Mouse (Mus musculus): Measurements from ENCODE around the gene Ikzf3. TPM values are rescaled to one million over a fixed set of nuclear protein-coding genes. Genes with fewer than 3 reads are reported as not detected.

Ikzf3 gene
- polyA plus RNA-seq, 1 experiment from 2014 or later = not detected

- no peak overlapping the region for H3K4me3 ChIP-seq (ENCODE audit: control insufficient read depth in 1 of 2, insufficient read depth in 1 of 2, low read depth in 1 of 2, low read length in 2 of 2)
- H3K27ac ChIP-seq (replicated peaks in 1 of 2; ENCODE audit: control insufficient read depth in 1 of 2, insufficient read depth in 1 of 2, low read depth in 2 of 2, low read length in 2 of 2) = no peak overlapping the region
- no peaks in the 10 kb centered on the region for H3K36me3 ChIP-seq (ENCODE audit: control insufficient read depth, insufficient read depth, low read length)
- no peaks in the 10 kb centered on the region for H3K27me3 ChIP-seq (ENCODE audit: control insufficient read depth, insufficient read depth, low read length)
- H3K4me1 ChIP-seq (ENCODE audit: control insufficient read depth in 2 of 2, insufficient read depth in 2 of 2, low read length in 2 of 2) = no peaks in the 10 kb centered on the region
- no peak overlapping the region for H3K4me2 ChIP-seq (ENCODE audit: low read length)
- no peak for ATAC-seq (ENCODE audit: insufficient number of reproducible peaks, insufficient read depth, low FRiP score, low read depth)
- 88% methylated on average over 2 of the region's 2 CpGs for WGBS
- H3K9ac ChIP-seq (ENCODE audit: low read length) = no peak overlapping the region
- no peaks in the 10 kb centered on the region for H3K9me3 ChIP-seq (ENCODE audit: control insufficient read depth, low read length)
These were observed 60.1 kb downstream of the Ikzf3 start for GRCm38 (mm10) chr11:98485749-98486148.

- peaks cover 0 to 7% of the 10 kb centered on the region in 2 experiments; a peak in 1 of 4 replicates for H3K4me1 ChIP-seq (ENCODE audit: control insufficient read depth in 2 of 2, insufficient read depth in 2 of 2, low read length in 2 of 2)
- H3K36me3 ChIP-seq (ENCODE audit: control insufficient read depth, insufficient read depth, low read length) = no peaks in the 10 kb centered on the region
- H3K4me3 ChIP-seq (ENCODE audit: control insufficient read depth in 1 of 2, insufficient read depth in 1 of 2, low read depth in 1 of 2, low read length in 2 of 2) = no peak overlapping the region
- no peak overlapping the region for H3K9ac ChIP-seq (ENCODE audit: low read length)
- H3K27ac ChIP-seq (replicated peaks in 1 of 2; ENCODE audit: control insufficient read depth in 1 of 2, insufficient read depth in 1 of 2, low read depth in 2 of 2, low read length in 2 of 2) = no peak overlapping the region
- no peak overlapping the region for H3K4me2 ChIP-seq (ENCODE audit: low read length)
- 83% methylated on average over 10 of the region's 10 CpGs for WGBS
- no peaks in the 10 kb centered on the region for H3K9me3 ChIP-seq (ENCODE audit: control insufficient read depth, low read length)
- no peak for ATAC-seq (ENCODE audit: insufficient number of reproducible peaks, insufficient read depth, low FRiP score, low read depth)
- no peaks in the 10 kb centered on the region for H3K27me3 ChIP-seq (ENCODE audit: control insufficient read depth, insufficient read depth, low read length)
These were observed 63.8 kb downstream of the Ikzf3 start for GRCm38 (mm10) chr11:98482067-98482466.

- H3K4me1 ChIP-seq (ENCODE audit: control insufficient read depth in 2 of 2, insufficient read depth in 2 of 2, low read length in 2 of 2) = peaks cover 0 to 7% of the 10 kb centered on the region in 2 experiments; a peak in 2 of 4 replicates
- H3K4me3 ChIP-seq (ENCODE audit: control insufficient read depth in 1 of 2, insufficient read depth in 1 of 2, low read depth in 1 of 2, low read length in 2 of 2) = no peak overlapping the region
- WGBS = 66% methylated on average over 6 of the region's 6 CpGs
- no peaks in the 10 kb centered on the region for H3K36me3 ChIP-seq (ENCODE audit: control insufficient read depth, insufficient read depth, low read length)
- no peaks in the 10 kb centered on the region for H3K9me3 ChIP-seq (ENCODE audit: control insufficient read depth, low read length)
- H3K27me3 ChIP-seq (ENCODE audit: control insufficient read depth, insufficient read depth, low read length) = no peaks in the 10 kb centered on the region
- no peak overlapping the region for H3K27ac ChIP-seq (replicated peaks in 1 of 2; ENCODE audit: control insufficient read depth in 1 of 2, insufficient read depth in 1 of 2, low read depth in 2 of 2, low read length in 2 of 2)
- no peak overlapping the region for H3K4me2 ChIP-seq (ENCODE audit: low read length)
- H3K9ac ChIP-seq (ENCODE audit: low read length) = no peak overlapping the region
- ATAC-seq (ENCODE audit: insufficient number of reproducible peaks, insufficient read depth, low FRiP score, low read depth) = no peak
These were observed 64.6 kb downstream of the Ikzf3 start for GRCm38 (mm10) chr11:98481231-98481630.

GRCm38 (mm10) chr11:98479940-98480497 is 65.8 kb downstream of the Ikzf3 start:
- Histone ChIP-seq H3K9ac (ENCODE audit: low read length) (no peak overlapping the region), H3K27me3 (ENCODE audit: control insufficient read depth, insufficient read depth, low read length) (no peaks in the 10 kb centered on the region), H3K27ac (replicated peaks in 1 of 2; ENCODE audit: control insufficient read depth in 1 of 2, insufficient read depth in 1 of 2, low read depth in 2 of 2, low read length in 2 of 2) (no peak overlapping the region), H3K4me1 (ENCODE audit: control insufficient read depth in 2 of 2, insufficient read depth in 2 of 2, low read length in 2 of 2) (peaks cover 0 to 7% of the 10 kb centered on the region in 2 experiments; a peak in 2 of 4 replicates), H3K4me2 (ENCODE audit: low read length) (no peak overlapping the region), H3K9me3 (ENCODE audit: control insufficient read depth, low read length) (no peaks in the 10 kb centered on the region), H3K36me3 (ENCODE audit: control insufficient read depth, insufficient read depth, low read length) (no peaks in the 10 kb centered on the region), H3K4me3 (ENCODE audit: control insufficient read depth in 1 of 2, insufficient read depth in 1 of 2, low read depth in 1 of 2, low read length in 2 of 2) (no peak overlapping the region)
- 76% methylated on average over 12 of the region's 12 CpGs for WGBS
- ATAC-seq (ENCODE audit: insufficient number of reproducible peaks, insufficient read depth, low FRiP score, low read depth) = no peak

GRCm38 (mm10) chr11:98479026-98479939 is 66.5 kb downstream of the Ikzf3 start:
- no peak overlapping the region for H3K9ac ChIP-seq (ENCODE audit: low read length)
- H3K4me1 ChIP-seq (ENCODE audit: control insufficient read depth in 2 of 2, insufficient read depth in 2 of 2, low read length in 2 of 2) = peaks cover 0 to 7% of the 10 kb centered on the region in 2 experiments; a peak in 2 of 4 replicates
- H3K9me3 ChIP-seq (ENCODE audit: control insufficient read depth, low read length) = no peaks in the 10 kb centered on the region
- WGBS = 59% methylated on average over 13 of the region's 13 CpGs
- no peak overlapping the region for H3K4me3 ChIP-seq (ENCODE audit: control insufficient read depth in 1 of 2, insufficient read depth in 1 of 2, low read depth in 1 of 2, low read length in 2 of 2)
- H3K27me3 ChIP-seq (ENCODE audit: control insufficient read depth, insufficient read depth, low read length) = no peaks in the 10 kb centered on the region
- no peaks in the 10 kb centered on the region for H3K36me3 ChIP-seq (ENCODE audit: control insufficient read depth, insufficient read depth, low read length)
- no peak for ATAC-seq (ENCODE audit: insufficient number of reproducible peaks, insufficient read depth, low FRiP score, low read depth)
- H3K4me2 ChIP-seq (ENCODE audit: low read length) = no peak overlapping the region
- no peak overlapping the region for H3K27ac ChIP-seq (replicated peaks in 1 of 2; ENCODE audit: control insufficient read depth in 1 of 2, insufficient read depth in 1 of 2, low read depth in 2 of 2, low read length in 2 of 2)

DNA sequence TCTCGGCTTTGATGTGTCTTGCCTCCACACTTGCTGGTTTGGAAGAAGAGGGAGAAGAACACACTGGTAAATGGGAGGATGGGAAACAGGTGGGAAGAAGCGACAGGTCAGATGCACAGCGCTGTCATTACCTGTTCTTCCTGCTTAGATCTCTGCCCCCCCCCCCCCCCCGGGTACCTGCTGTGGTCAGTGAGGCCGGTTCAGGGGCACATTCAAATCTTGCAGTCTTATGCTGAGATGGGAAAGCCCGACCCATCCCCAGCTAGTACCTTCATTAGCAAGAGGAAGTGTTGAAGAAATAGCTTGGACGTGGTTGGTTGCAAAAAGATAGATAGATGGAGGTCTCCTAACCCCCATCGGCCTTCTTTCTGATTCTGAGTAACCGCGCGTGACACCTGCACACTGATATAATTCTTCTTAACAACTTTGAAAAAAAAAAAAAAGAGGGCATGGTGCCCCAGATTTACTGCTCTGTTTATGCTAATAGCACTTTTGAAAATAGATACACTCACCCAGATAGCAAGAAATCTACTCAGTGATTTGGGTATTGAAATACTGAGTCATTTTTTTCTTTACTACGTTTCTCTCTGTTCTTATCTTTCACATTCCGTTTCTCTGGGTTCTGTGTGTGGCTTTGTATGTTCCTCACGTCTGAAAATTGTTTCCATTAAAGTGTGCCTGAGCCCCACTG is 68.7 kb downstream of the Ikzf3 start:
- Histone ChIP-seq H3K27me3 (ENCODE audit: control insufficient read depth, insufficient read depth, low read length) (no peaks in the 10 kb centered on the region), H3K4me1 (ENCODE audit: control insufficient read depth in 2 of 2, insufficient read depth in 2 of 2, low read length in 2 of 2) (peaks cover 0 to 7% of the 10 kb centered on the region in 2 experiments; a peak in 2 of 4 replicates), H3K4me2 (ENCODE audit: low read length) (no peak overlapping the region), H3K36me3 (ENCODE audit: control insufficient read depth, insufficient read depth, low read length) (no peaks in the 10 kb centered on the region), H3K9ac (ENCODE audit: low read length) (no peak overlapping the region), H3K9me3 (ENCODE audit: control insufficient read depth, low read length) (no peaks in the 10 kb centered on the region), H3K27ac (replicated peaks in 1 of 2; ENCODE audit: control insufficient read depth in 1 of 2, insufficient read depth in 1 of 2, low read depth in 2 of 2, low read length in 2 of 2) (no peak overlapping the region), H3K4me3 (ENCODE audit: control insufficient read depth in 1 of 2, insufficient read depth in 1 of 2, low read depth in 1 of 2, low read length in 2 of 2) (no peak overlapping the region)
- 59% methylated on average over 14 of the region's 14 CpGs for WGBS
- ATAC-seq (ENCODE audit: insufficient number of reproducible peaks, insufficient read depth, low FRiP score, low read depth) = no peak

DNA sequence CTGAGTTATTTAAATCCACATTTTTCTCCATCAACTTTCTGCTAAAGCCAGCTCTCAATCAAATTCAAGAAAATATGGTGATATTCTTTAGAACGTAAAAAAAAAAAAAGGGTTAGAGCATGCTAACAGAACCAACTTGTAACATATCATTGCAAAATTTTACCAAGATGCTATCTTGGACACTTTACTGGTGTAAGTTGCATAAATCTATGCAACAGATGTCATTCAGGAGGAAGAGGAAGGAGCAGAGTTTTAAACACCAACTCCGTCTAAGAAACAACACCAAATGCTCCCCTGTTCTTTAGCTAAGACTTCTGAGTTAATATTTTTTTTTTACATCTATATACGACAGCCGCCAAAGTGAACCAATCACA is 69.4 kb downstream of the Ikzf3 start:
- no peak for ATAC-seq (ENCODE audit: insufficient number of reproducible peaks, insufficient read depth, low FRiP score, low read depth)
- Histone ChIP-seq H3K27me3 (ENCODE audit: control insufficient read depth, insufficient read depth, low read length) (no peaks in the 10 kb centered on the region), H3K9ac (ENCODE audit: low read length) (no peak overlapping the region)

More for the DNA sequence above, 69.4 kb downstream of the Ikzf3 start:
- no peak overlapping the region for H3K27ac ChIP-seq (replicated peaks in 1 of 2; ENCODE audit: control insufficient read depth in 1 of 2, insufficient read depth in 1 of 2, low read depth in 2 of 2, low read length in 2 of 2)
- H3K4me3 ChIP-seq (ENCODE audit: control insufficient read depth in 1 of 2, insufficient read depth in 1 of 2, low read depth in 1 of 2, low read length in 2 of 2) = no peak overlapping the region
- H3K4me2 ChIP-seq (ENCODE audit: low read length) = no peak overlapping the region
- no peaks in the 10 kb centered on the region for H3K9me3 ChIP-seq (ENCODE audit: control insufficient read depth, low read length)
- H3K4me1 ChIP-seq (ENCODE audit: control insufficient read depth in 2 of 2, insufficient read depth in 2 of 2, low read length in 2 of 2) = peaks cover 0 to 7% of the 10 kb centered on the region in 2 experiments; a peak in 2 of 4 replicates
- no peaks in the 10 kb centered on the region for H3K36me3 ChIP-seq (ENCODE audit: control insufficient read depth, insufficient read depth, low read length)
- 53% methylated on average over 4 of the region's 4 CpGs for WGBS
